Mouse (Mus musculus): ENCODE measurements around the gene Bet1l.
"Not testable (repeated sequence)": the region's sequence is repeated elsewhere in the genome, so short reads cannot be mapped to it uniquely, and the experiment has no call there.

Gene Bet1l

GRCm38 (mm10) chr7:140857550-140858505, at the start of gene Bet1l:
Bet1l (minus strand) TSS chr7:140857577.
- no peak for DNase-seq (ENCODE audit: extremely low spot score, low read depth, low spot score)

- no peak for DNase-seq (ENCODE audit: extremely low spot score, low read depth, low spot score)
Measured at GRCm38 (mm10) chr7:140907131-140907530, 49.8 kb upstream of the Bet1l start.

- no peak for DNase-seq (ENCODE audit: extremely low spot score, low read depth, low spot score)
Measured at GRCm38 (mm10) chr7:140905642-140906081, 48.3 kb upstream of the Bet1l start.

- no peak for DNase-seq (ENCODE audit: extremely low spot score, low read depth, low spot score)
Measured at GRCm38 (mm10) chr7:140903212-140903611, 45.8 kb upstream of the Bet1l start.

- no peak for DNase-seq (ENCODE audit: extremely low spot score, low read depth, low spot score)
Measured at GRCm38 (mm10) chr7:140902036-140902875, 44.9 kb upstream of the Bet1l start.

- DNase-seq (ENCODE audit: extremely low spot score, low read depth, low spot score): no peak
Measured at GRCm38 (mm10) chr7:140900220-140900619, 42.8 kb upstream of the Bet1l start, which contains the start of gene Cox8b. Cox8b (minus strand) TSS chr7:140900446.

GRCm38 (mm10) chr7:140899121-140899520, 41.7 kb upstream of the Bet1l start:
- no peak for DNase-seq (ENCODE audit: extremely low spot score, low read depth, low spot score)

- no peak for DNase-seq (ENCODE audit: extremely low spot score, low read depth, low spot score)
Measured at GRCm38 (mm10) chr7:140897863-140898262, 40.5 kb upstream of the Bet1l start.

- no peak for DNase-seq (ENCODE audit: extremely low spot score, low read depth, low spot score)
Measured at GRCm38 (mm10) chr7:140894611-140895010, 37.2 kb upstream of the Bet1l start.

- DNase-seq (ENCODE audit: extremely low spot score, low read depth, low spot score): no peak
Measured at GRCm38 (mm10) chr7:140894031-140894430, 36.7 kb upstream of the Bet1l start.

GRCm38 (mm10) chr7:140890636-140891035, 33.3 kb upstream of the Bet1l start:
- not testable (repeated sequence) for DNase-seq (ENCODE audit: extremely low spot score, low read depth, low spot score)

- no peak for DNase-seq (ENCODE audit: extremely low spot score, low read depth, low spot score)
Measured at GRCm38 (mm10) chr7:140882469-140882803, 25.1 kb upstream of the Bet1l start.

GRCm38 (mm10) chr7:140881696-140882468, 24.5 kb upstream of the Bet1l start, which contains the start of the genes Psmd13 and Sirt3:
Psmd13 (plus strand) TSS chr7:140881968.
Sirt3 (minus strand) TSS chr7:140882309.
- peak; percentile 86 for DNase-seq (ENCODE audit: extremely low spot score, low read depth, low spot score)

- no peak for DNase-seq (ENCODE audit: extremely low spot score, low read depth, low spot score)
Measured at GRCm38 (mm10) chr7:140880865-140881515, 23.6 kb upstream of the Bet1l start.

GRCm38 (mm10) chr7:140880419-140880818, 23.0 kb upstream of the Bet1l start:
- no peak for DNase-seq (ENCODE audit: extremely low spot score, low read depth, low spot score)

GRCm38 (mm10) chr7:140879355-140879754, 22.0 kb upstream of the Bet1l start:
- DNase-seq (ENCODE audit: extremely low spot score, low read depth, low spot score): no peak

GRCm38 (mm10) chr7:140877364-140877763, 20.0 kb upstream of the Bet1l start:
- no peak for DNase-seq (ENCODE audit: extremely low spot score, low read depth, low spot score)

GRCm38 (mm10) chr7:140874224-140874623, 16.8 kb upstream of the Bet1l start:
- no peak for DNase-seq (ENCODE audit: extremely low spot score, low read depth, low spot score)

- no peak for DNase-seq (ENCODE audit: extremely low spot score, low read depth, low spot score)
Measured at GRCm38 (mm10) chr7:140864761-140865160, 7.4 kb upstream of the Bet1l start.

GRCm38 (mm10) chr7:140860728-140861127, 3.4 kb upstream of the Bet1l start:
- DNase-seq (ENCODE audit: extremely low spot score, low read depth, low spot score): no peak
